Mouse (Mus musculus) kidney, embryonic 16.5 days (tissue): ENCODE results near the gene Gm9732. TPM values are rescaled to one million over a fixed set of nuclear protein-coding genes. Genes with fewer than 3 reads are reported as not detected.
"Not testable (repeated sequence)": the region's sequence is repeated elsewhere in the genome, so short reads cannot be mapped to it uniquely, and the experiment has no call there.

Experiments
- ATAC-seq: fragments of 200-750 bp; cut with Nextera tagmentation; 2 replicates; pipeline ENCODE4 v1.8.0; 2017; ENCODE audit warnings: moderate TSS enrichment; ENCODE audit not compliant: low FRiP score, low TSS enrichment
- H3K27ac ChIP-seq: fragments of 300-500 bp; sonication (generic); 2 replicates; pipeline ENCODE4 v1.5.1; 2014; ENCODE audit warnings: low read length
- H3K27me3 ChIP-seq: fragments of 300-500 bp; sonication (generic); 2 replicates; pipeline ENCODE4 v1.6.1; 2014; ENCODE audit warnings: low read length, control low read depth, mixed read lengths; ENCODE audit not compliant: insufficient read depth
- H3K36me3 ChIP-seq: fragments of 300-500 bp; sonication (generic); 2 replicates; pipeline ENCODE4 v1.6.1; 2014; ENCODE audit warnings: low read length, control low read depth, mixed read lengths; ENCODE audit not compliant: insufficient read depth
- H3K4me1 ChIP-seq: fragments of 300-500 bp; sonication (generic); 2 replicates; pipeline ENCODE4 v1.6.1; 2014; ENCODE audit warnings: low read length, control low read depth, mixed read lengths; ENCODE audit not compliant: insufficient read depth
- H3K4me2 ChIP-seq: fragments of 300-500 bp; sonication (generic); replicated peaks from 2 replicates; pipeline ENCODE4 v1.6.1; 2014; ENCODE audit warnings: low read depth, low read length
- H3K4me3 ChIP-seq: fragments of 300-500 bp; sonication (generic); 2 replicates; pipeline ENCODE4 v1.5.1; 2014; ENCODE audit warnings: mild to moderate bottlenecking, low read length
- H3K9ac ChIP-seq: fragments of 300-500 bp; sonication (generic); replicated peaks from 2 replicates; pipeline ENCODE4 v1.6.1; 2014; ENCODE audit warnings: low read length
- H3K9me3 ChIP-seq: fragments of 300-500 bp; sonication (generic); 2 replicates; pipeline ENCODE4 v1.6.1; 2016; ENCODE audit warnings: low read length, control low read depth
- WGBS: fragments of 180-500 bp; shearing (Covaris S2); extraction: QIAGEN DNeasy Blood & Tissue Kit; methylation state at CpG from one replicate; pipeline ENCODE4 v1.1.7; 2014; 5-methylcytosine and 5-hydroxymethylcytosine counted together
- polyA plus RNA-seq: library from polyadenylated mRNA; unstranded; fragments of >200 nt; fragmentation: Nextera tagmentation; extraction: Ambion mirVana; gene quantifications from 2 replicates; pipeline ENCODE4 v1.2.1, GENCODE M21; 2015

Gm9732 gene
- polyA plus RNA-seq, result not detected in 2 replicates

DNA sequence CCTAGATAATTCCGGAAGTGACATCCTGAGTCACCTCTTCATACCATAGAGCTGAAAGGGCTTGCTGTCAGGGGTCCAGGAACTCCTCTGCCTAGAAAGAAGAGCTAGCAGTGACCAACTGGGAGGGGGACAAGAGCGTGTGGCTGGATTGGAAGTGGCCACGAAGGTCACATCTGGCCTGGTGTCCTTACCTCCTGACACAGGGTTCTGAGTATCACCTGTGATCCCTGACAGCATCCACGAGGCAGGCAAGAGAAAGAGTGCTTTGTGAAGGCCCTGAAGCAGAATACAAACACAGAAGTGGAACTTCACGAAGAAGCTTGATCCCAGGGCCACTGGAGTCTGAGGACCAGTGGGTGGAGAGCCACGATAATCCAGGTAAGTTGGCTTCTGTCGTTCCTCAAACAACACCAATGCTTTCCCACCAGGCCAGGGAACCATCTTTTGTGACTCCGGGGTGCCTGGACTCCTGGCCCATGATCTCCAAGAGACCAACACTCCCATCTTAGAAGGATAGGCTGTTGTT, at the start of gene Gm9732:
Gene Gm9732 (plus strand): TSS at position 51 of the 526 bp plus-strand sequence.
- not testable (repeated sequence) for H3K4me2 ChIP-seq, H3K4me3 ChIP-seq, ATAC-seq, H3K36me3 ChIP-seq, H3K4me1 ChIP-seq, H3K9me3 ChIP-seq, H3K27me3 ChIP-seq, H3K27ac ChIP-seq, H3K9ac ChIP-seq
- 84% methylated on average over 8 of the region's 8 CpGs for WGBS

DNA sequence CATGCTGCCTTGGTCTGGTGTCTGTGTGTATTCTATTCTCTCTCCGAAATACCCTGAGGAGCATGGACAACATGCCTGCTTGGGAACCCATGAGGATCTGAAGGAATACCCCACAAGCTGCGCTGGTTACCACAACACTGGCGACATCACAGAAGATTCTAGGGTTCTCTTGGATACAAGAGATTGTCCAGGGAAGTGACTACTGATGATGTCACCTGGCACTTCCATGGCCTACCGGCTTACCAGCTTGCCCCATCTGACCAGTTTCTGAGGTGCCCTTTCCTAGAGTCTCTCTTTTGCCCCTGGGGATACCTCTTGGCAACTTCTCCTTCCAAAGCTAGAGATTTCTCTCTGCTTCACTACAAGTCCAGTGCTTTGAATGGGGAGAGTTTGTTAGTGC, 39.6 kb upstream of the Gm9732 start, which contains the start of gene Gm8122:
Gene Gm8122 (minus strand): TSS at position 101 of the 400 bp plus-strand sequence.
- H3K36me3 ChIP-seq, H3K4me2 ChIP-seq, H3K4me1 ChIP-seq, H3K27ac ChIP-seq, H3K27me3 ChIP-seq, H3K9me3 ChIP-seq, H3K9ac ChIP-seq, ATAC-seq, H3K4me3 ChIP-seq: not testable (repeated sequence)
- 90% methylated on average over 3 of the region's 4 CpGs for WGBS

DNA sequence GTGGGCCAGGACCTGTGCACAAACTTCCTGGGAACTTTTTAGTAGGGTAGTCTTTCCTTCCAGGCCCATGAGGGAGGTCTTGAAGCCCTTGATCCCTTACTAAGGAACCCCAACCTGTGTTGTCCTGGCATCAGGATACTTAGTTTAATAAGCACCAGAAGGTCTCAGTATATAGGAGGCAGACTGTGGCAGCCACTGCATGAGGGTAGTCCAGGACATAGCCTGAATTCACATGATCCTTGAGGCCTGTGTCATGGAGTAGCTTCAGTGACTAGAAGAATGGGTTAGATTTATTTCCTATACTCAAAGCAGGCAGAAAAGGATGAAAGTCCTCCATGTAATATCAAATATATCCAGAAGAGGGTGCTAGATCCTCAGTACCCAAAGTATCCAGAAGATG, 37.1 kb upstream of the Gm9732 start:
- H3K9me3 ChIP-seq, H3K4me1 ChIP-seq, H3K27me3 ChIP-seq, H3K4me2 ChIP-seq, H3K27ac ChIP-seq, ATAC-seq, H3K36me3 ChIP-seq, H3K9ac ChIP-seq, H3K4me3 ChIP-seq: not testable (repeated sequence)

DNA sequence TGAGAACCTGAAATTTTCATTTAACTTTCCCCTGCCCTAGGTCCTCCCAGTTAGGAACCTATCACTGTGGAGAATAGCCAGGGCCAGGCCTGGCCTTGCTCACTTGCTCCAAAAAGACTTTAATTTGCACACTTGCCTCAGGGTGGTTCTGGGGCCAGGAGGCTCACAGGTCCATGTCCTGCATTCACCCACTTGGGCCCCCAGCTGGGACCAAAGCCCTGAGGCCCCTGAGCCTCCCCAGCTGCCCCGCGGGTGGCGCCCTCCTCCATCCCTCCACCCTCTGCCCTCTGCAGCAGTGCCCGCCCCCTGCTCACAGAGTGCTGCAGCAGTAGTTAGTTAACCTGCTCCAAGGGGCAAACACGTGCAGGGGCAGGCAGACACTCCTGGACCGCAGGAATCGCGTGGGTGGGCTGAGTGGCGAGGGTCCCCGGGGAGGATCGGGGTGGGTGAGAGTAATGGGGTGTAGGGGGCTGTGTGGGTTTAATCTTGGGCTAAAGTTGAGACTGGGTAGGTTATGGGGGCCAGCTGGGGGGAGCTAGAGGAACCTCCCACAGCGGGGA, 25.1 kb upstream of the Gm9732 start:
- not testable (repeated sequence) for H3K36me3 ChIP-seq, H3K4me3 ChIP-seq, H3K9me3 ChIP-seq, H3K27me3 ChIP-seq, H3K4me1 ChIP-seq, H3K9ac ChIP-seq, H3K27ac ChIP-seq, H3K4me2 ChIP-seq
- 6% methylated on average over 9 of the region's 12 CpGs for WGBS
- ATAC-seq, result peak; percentile 59; the same call in 1 of the 2 replicates

DNA sequence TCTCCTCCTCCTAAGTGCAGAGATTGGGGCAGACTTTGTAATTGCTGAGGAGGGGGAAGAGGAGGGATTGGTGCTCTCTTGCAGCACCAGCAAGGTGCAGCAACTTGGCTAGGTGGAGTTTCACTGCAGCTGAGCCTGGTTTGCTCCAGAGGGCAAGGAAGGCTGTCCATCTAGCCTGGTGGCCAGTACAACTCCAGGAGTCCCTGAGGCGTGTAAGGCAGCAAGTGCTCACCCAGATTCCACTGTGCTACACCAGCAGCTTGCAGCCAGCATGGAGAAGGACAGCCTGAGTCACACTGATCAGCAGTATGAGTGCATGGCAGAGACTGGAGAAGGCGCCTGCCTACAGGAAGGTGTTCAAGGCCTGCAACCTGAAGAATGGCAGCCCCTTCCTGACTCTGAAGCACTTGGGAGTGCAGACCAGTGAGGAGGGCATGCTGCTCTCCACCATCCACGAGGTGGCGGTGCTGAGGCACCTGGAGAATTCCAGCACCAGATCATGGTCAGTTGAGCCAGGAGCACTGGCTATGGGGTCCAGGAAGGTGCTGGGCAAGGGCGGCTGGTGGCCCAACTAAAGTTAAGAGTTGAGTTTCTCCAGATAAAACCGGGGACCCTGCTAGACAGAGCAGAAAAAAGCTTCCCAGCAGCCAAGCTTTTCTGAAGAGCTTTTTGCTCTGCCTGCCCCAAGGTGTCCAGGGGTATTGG, 24.1 kb upstream of the Gm9732 start:
- not testable (repeated sequence) for ATAC-seq, H3K4me1 ChIP-seq, H3K27me3 ChIP-seq, H3K9ac ChIP-seq, H3K4me2 ChIP-seq, H3K36me3 ChIP-seq, H3K27ac ChIP-seq, H3K4me3 ChIP-seq, H3K9me3 ChIP-seq
- WGBS, result 33% methylated on average over 5 of the region's 6 CpGs

DNA sequence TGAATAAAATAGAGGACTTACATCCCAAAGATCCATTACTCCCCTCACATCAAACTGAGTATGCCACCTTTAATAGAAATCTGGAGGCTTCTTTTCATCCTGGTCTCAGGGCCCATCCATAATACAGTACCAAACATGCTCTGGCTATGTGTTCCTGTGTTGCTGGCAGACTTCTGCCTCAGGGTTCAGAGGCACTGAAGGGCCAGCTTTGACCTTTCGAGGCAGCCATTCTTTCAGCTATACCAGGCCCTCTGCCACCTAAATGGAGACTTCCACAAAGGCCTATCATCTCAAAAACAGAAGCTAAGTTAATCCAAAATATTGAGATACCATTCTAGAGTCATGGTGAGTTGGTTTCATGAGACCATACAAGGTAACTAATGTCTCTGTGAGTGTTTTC, 18.3 kb upstream of the Gm9732 start:
- H3K4me1 ChIP-seq, H3K27me3 ChIP-seq, H3K36me3 ChIP-seq, H3K9me3 ChIP-seq, H3K9ac ChIP-seq, H3K4me3 ChIP-seq, ATAC-seq, H3K4me2 ChIP-seq, H3K27ac ChIP-seq: not testable (repeated sequence)
- 76% methylated on average over 1 of the region's 1 CpGs for WGBS

DNA sequence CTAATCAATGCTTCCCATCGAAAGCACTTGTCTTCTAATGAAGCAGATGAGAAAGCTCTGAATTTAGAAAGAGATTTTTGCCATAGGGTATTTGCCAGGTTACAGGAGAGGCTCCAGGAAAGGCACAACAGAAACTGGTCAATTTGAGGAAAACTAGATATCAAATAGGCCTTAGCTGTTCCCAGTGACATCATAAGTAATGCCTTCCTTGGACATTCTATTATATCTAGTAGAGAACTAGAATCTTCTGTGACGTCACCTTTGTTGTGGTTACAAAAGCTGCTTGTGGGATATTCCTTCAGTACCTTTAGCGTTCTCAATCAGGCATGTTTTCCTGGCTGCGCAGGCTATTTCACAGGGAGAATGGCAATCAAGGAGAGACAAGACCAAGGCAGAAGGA, 16.5 kb upstream of the Gm9732 start, which contains the start of gene Gm8126:
Gene Gm8126 (plus strand): TSS at position 301 of the 400 bp plus-strand sequence.
- WGBS, result 87% methylated on average over 2 of the region's 4 CpGs

DNA sequence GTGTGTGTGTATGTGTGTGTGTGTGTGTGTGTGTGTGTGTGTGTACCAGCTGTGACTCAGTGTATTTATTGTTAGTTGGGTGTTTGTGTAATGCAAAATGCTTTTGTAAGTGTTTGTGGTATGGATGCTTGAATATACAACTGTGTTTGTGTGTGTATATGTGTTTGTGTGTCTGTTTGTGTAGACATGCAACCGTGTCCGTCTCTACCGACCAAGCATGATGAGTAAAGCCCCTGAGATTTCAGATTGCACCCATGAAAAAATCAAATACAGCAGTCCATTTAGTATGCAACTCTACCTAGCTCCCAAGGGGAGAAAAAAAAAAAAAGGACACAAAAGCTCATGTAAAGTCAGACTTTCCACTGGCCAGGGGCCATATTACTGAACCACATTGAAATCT, 11.4 kb upstream of the Gm9732 start:
- H3K36me3 ChIP-seq, H3K4me3 ChIP-seq, H3K4me2 ChIP-seq, H3K27me3 ChIP-seq, H3K27ac ChIP-seq, H3K9me3 ChIP-seq, ATAC-seq, H3K9ac ChIP-seq, H3K4me1 ChIP-seq: not testable (repeated sequence)
- WGBS, result 94% methylated on average over 3 of the region's 3 CpGs

More for the DNA sequence above, 16.5 kb upstream of the Gm9732 start, which contains the start of gene Gm8126:
- not testable (repeated sequence) for H3K4me1 ChIP-seq, H3K27me3 ChIP-seq, H3K4me3 ChIP-seq, H3K9ac ChIP-seq, ATAC-seq, H3K4me2 ChIP-seq, H3K36me3 ChIP-seq, H3K9me3 ChIP-seq, H3K27ac ChIP-seq

DNA sequence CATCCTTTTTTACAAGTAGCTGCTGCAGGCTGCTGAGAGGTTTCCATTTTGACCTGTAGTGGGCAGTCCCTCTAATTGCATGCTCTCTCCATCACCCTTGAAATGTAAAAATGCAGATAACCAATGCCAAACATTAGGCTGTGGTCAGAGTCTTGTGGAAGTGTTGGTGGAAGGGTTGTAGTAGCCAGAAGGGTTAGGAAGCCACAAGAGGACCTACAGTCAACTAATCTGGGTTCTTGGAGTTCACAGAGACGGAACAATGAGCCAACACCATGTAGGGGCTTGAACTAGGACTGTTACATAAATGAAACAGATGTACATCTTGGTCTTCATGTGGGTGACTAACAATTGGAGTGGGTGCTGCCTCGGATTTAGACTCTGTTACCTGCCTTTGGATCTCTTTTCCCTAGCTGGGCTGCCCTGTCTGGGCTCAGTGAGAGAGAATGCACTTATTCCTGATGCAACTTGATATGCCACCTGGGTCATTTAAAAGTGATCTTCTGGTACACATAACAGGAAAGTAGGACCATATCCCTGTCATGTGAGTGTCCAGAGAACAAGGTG, 6.2 kb upstream of the Gm9732 start:
- not testable (repeated sequence) for H3K4me3 ChIP-seq, H3K36me3 ChIP-seq, ATAC-seq, H3K4me2 ChIP-seq, H3K9ac ChIP-seq, H3K27me3 ChIP-seq, H3K4me1 ChIP-seq, H3K27ac ChIP-seq, H3K9me3 ChIP-seq
- 59% methylated on average over 2 of the region's 2 CpGs for WGBS

DNA sequence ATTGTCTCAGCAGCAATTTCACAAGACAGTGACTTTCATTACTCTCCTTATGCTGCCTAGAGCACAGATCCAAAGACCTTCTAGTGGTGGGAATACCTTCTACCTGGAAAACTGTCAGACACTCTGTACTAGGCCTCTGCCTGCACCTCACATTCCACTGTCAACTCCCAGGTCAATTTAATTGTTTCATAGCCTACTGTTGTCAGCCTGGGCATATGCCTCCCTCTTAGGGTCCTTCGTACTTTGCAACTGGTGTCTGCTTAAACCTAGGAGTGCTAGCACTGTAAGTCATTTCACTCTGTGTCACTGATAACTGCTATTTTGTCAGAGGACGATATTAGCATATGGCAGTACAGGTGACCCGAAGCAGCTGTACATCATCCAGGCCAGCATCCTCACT, 5.6 kb upstream of the Gm9732 start:
- H3K4me1 ChIP-seq, H3K36me3 ChIP-seq, H3K9ac ChIP-seq, H3K27me3 ChIP-seq, H3K4me2 ChIP-seq, H3K27ac ChIP-seq, ATAC-seq, H3K9me3 ChIP-seq, H3K4me3 ChIP-seq: not testable (repeated sequence)
- WGBS, result 84% methylated on average over 3 of the region's 3 CpGs
